Mouse (Mus musculus): ENCODE data around the gene Magi3. TPM values are rescaled to one million over a fixed set of nuclear protein-coding genes. Genes with fewer than 3 reads are reported as not detected.
A peak's percentile ranks its signal among the peaks of the same experiment; 100 is the strongest.

Magi3 gene
- polyA plus RNA-seq (2014; fragmentation: Nextera tagmentation; extraction: Ambion mirVana), result 9.1 and 11.1 TPM in 2 replicates

DNA sequence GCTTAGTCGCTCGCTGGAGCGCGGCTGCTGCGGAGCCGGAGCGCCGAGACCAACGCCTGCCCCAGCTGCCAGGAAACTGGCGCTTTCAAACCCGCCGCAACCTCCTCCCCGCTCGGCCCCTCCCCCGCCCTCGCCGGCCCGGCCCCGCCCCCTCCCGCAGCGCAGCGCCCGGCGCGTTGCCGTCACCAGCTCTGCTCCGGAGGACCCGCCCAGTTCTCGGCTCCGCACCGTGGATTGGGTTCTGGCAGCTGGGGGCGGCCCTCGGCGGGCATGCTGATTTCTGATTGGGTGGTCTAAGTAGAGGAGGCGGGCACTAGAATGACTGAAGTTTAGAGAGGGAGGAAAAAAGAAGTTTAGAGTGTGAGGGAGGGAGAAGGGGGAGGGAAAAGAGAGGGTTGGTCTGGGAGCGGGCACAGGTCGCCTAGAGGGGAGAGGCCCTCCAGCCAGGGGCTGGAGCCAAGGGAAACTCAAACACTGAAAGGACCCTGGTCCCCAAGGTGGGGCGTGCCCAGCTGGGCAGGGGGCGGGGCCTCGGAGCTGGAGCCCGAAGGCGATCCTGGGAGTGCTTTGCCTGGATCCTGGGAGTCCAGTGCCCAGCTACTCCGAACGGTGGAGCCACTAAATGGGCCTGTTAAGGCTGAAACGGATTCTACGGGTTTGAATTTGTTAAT, at the start of gene Magi3:
Magi3 (minus strand) TSS at position 80 of the 671 bp plus-strand sequence.
- under 1% methylated on average over 37 of the region's 46 CpGs for WGBS (ENCODE audit: insufficient replicate concordance)
- Histone ChIP-seq H3K27ac (ENCODE audit: low read depth, low read length) (peak within 1 kb of the TSS; percentile 96), H3K4me3 (ENCODE audit: low read depth, low read length) (peak within 1 kb of the TSS; percentile 93), H3K4me2 (peak within 1 kb of the TSS; percentile 68), H3K9ac (ENCODE audit: low read depth, low read length) (peak within 1 kb of the TSS; percentile 94), H3K4me1 (ENCODE audit: control insufficient read depth, insufficient read depth, low read length) (peaks cover 6% of the 10 kb centered on the region; the same call in 1 of the 2 replicates), H3K27me3 (ENCODE audit: control insufficient read depth, insufficient read depth, low read length) (no peaks in the 10 kb centered on the region), H3K36me3 (ENCODE audit: control insufficient read depth, insufficient read depth, low read length) (no peaks in the 10 kb centered on the region), H3K9me3 (replicated peaks; ENCODE audit: control insufficient read depth, low read length) (0 out of 2 replicates have a peak, but pooled peaks cover 3% of the 10 kb centered on the region)
- peak; percentile 99 for ATAC-seq (replicated peaks; ENCODE audit: insufficient number of reproducible peaks, low FRiP score, low TSS enrichment)

DNA sequence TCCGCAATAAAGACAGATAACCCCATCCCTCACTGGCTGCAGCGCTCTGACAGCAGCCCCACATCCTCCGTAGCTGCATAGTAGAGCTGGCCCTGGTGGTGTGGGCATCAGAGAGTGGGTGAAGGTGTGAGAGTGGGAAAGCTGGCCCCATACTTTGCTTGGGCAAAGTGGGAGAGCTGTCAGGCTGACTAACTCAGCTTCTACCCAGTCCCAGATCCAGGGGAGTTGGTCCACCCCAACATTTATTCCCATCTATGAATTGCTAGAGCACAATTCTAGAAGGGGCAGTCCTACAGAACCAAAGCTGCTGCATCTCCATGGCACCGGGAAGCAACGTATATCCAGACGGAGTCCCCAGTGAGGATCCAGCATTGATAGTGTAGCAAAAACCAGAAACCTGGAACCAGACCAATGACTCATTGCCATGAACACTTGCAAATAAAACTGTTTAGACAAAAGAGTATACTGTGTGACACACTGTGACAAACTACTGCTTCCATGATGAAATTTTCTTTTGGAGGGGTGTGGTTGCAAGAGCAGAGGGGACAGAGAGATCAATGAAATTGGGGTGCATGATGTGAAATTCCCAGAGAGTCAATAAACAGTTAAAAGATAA, 44.5 kb upstream of the Magi3 start:
- no peak overlapping the region for H3K9ac ChIP-seq (ENCODE audit: low read depth, low read length)
- H3K27ac ChIP-seq (ENCODE audit: low read depth, low read length), result no peak overlapping the region
- H3K4me3 ChIP-seq (ENCODE audit: low read depth, low read length), result no peak overlapping the region
- no peaks in the 10 kb centered on the region for H3K9me3 ChIP-seq (replicated peaks; ENCODE audit: control insufficient read depth, low read length)
- H3K36me3 ChIP-seq (ENCODE audit: control insufficient read depth, insufficient read depth, low read length), result no peaks in the 10 kb centered on the region
- H3K4me2 ChIP-seq, result no peak overlapping the region
- H3K27me3 ChIP-seq (ENCODE audit: control insufficient read depth, insufficient read depth, low read length), result no peaks in the 10 kb centered on the region
- ATAC-seq (replicated peaks; ENCODE audit: insufficient number of reproducible peaks, low FRiP score, low TSS enrichment), result no peak
- 88% methylated on average over 6 of the region's 6 CpGs for WGBS (ENCODE audit: insufficient replicate concordance)
- no peaks in the 10 kb centered on the region for H3K4me1 ChIP-seq (ENCODE audit: control insufficient read depth, insufficient read depth, low read length)

DNA sequence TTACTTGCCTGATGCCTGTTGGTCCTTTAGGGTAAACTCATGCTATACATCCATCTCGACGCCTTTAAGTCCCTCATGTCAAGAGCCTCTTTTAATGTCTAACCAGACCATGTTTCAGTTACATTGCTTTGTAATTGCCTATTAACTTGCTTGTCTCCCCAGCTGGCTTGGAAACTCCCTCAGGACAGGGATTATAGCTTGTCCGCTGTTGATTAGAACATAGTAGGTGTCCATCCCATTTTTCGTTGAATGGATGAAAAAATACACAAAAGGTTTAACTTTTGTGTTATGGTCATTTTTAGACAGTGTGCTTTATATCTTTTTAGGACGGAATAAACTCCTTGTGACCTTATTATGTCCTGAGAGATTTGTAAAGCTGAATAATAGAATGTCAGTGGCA, 40.0 kb upstream of the Magi3 start:
- Histone ChIP-seq H3K9me3 (replicated peaks; ENCODE audit: control insufficient read depth, low read length) (no peaks in the 10 kb centered on the region), H3K27ac (ENCODE audit: low read depth, low read length) (no peak overlapping the region), H3K36me3 (ENCODE audit: control insufficient read depth, insufficient read depth, low read length) (no peaks in the 10 kb centered on the region), H3K4me2 (no peak overlapping the region), H3K9ac (ENCODE audit: low read depth, low read length) (no peak overlapping the region), H3K27me3 (ENCODE audit: control insufficient read depth, insufficient read depth, low read length) (no peaks in the 10 kb centered on the region), H3K4me3 (ENCODE audit: low read depth, low read length) (no peak overlapping the region), H3K4me1 (ENCODE audit: control insufficient read depth, insufficient read depth, low read length) (no peaks in the 10 kb centered on the region)
- WGBS (ENCODE audit: insufficient replicate concordance), result 84% methylated on average over 5 of the region's 5 CpGs
- ATAC-seq (replicated peaks; ENCODE audit: insufficient number of reproducible peaks, low FRiP score, low TSS enrichment), result no peak

DNA sequence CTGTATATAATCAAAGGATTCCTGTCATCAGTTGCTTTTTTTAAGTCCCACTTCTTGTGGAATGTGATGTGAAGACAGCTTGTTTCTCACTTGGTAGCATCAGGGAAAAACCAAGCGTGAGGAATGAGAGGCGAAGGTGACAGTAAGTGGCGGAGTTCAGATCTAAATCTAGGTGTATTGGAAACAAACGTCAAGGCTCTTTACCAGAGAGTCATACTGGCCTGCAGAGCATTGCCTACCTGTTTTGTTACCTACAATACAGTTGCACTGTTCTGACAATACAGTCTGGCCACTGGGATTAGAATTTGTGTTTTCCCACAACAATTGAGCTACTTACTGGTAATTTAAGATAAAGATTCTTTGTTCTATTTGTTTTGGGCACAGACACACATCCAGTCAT, 39.0 kb upstream of the Magi3 start:
- WGBS (ENCODE audit: insufficient replicate concordance), result 48% methylated on average over 4 of the region's 4 CpGs

DNA sequence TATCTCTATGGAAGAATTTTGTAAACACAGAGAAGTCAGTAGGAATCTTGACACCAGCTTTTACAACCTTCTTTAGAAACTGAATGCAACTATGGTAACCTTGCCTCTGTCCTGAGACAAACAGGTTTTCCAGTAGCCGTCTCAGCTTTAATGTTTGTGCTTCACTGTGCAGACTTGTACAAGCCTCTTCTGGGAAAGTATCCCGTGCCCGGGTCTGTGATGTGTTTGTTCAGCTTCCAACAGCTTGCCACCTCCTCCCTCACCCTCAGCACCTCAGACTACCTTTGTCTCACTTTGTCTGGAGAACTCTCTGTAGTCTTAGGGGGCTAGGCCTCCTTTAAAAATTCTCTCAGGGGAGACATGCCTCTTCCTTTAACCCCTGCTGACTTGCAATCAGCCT, 36.9 kb upstream of the Magi3 start:
- Histone ChIP-seq H3K4me2 (no peak overlapping the region), H3K4me1 (ENCODE audit: control insufficient read depth, insufficient read depth, low read length) (no peaks in the 10 kb centered on the region), H3K27ac (ENCODE audit: low read depth, low read length) (no peak overlapping the region), H3K4me3 (ENCODE audit: low read depth, low read length) (no peak overlapping the region), H3K27me3 (ENCODE audit: control insufficient read depth, insufficient read depth, low read length) (no peaks in the 10 kb centered on the region), H3K9ac (ENCODE audit: low read depth, low read length) (no peak overlapping the region), H3K36me3 (ENCODE audit: control insufficient read depth, insufficient read depth, low read length) (no peaks in the 10 kb centered on the region), H3K9me3 (replicated peaks; ENCODE audit: control insufficient read depth, low read length) (no peaks in the 10 kb centered on the region)
- ATAC-seq (replicated peaks; ENCODE audit: insufficient number of reproducible peaks, low FRiP score, low TSS enrichment), result no peak
- 67% methylated on average over 3 of the region's 3 CpGs for WGBS (ENCODE audit: insufficient replicate concordance)

More for the DNA sequence above, 39.0 kb upstream of the Magi3 start:
- ATAC-seq (replicated peaks; ENCODE audit: insufficient number of reproducible peaks, low FRiP score, low TSS enrichment), result no peak
- Histone ChIP-seq H3K9me3 (replicated peaks; ENCODE audit: control insufficient read depth, low read length) (no peaks in the 10 kb centered on the region), H3K9ac (ENCODE audit: low read depth, low read length) (no peak overlapping the region), H3K4me3 (ENCODE audit: low read depth, low read length) (no peak overlapping the region), H3K4me2 (no peak overlapping the region), H3K27ac (ENCODE audit: low read depth, low read length) (no peak overlapping the region), H3K27me3 (ENCODE audit: control insufficient read depth, insufficient read depth, low read length) (no peaks in the 10 kb centered on the region), H3K36me3 (ENCODE audit: control insufficient read depth, insufficient read depth, low read length) (no peaks in the 10 kb centered on the region), H3K4me1 (ENCODE audit: control insufficient read depth, insufficient read depth, low read length) (no peaks in the 10 kb centered on the region)

DNA sequence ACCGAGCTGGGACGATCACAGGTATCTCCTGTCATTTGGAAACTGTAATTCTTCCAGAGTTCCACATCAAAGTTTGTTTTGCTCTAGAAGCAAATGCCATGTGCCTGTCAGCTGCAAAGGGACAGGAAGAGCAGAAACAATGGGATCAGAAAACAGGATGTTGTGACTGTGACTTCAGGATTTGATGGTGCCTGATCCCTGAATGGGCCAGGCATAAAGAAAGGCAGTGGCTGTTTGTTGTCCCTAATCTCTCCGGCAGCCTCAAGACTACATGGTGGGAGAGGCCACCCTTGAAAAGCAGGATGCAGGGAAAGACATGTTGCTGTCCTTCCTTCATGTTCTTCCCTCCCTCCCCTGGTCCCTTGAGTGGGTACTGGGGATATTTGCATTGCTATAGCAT, 33.6 kb upstream of the Magi3 start:
- no peak overlapping the region for H3K4me3 ChIP-seq (ENCODE audit: low read depth, low read length)
- H3K4me1 ChIP-seq (ENCODE audit: control insufficient read depth, insufficient read depth, low read length), result no peaks in the 10 kb centered on the region
- H3K27ac ChIP-seq (ENCODE audit: low read depth, low read length), result no peak overlapping the region
- H3K9ac ChIP-seq (ENCODE audit: low read depth, low read length), result no peak overlapping the region
- no peaks in the 10 kb centered on the region for H3K36me3 ChIP-seq (ENCODE audit: control insufficient read depth, insufficient read depth, low read length)
- no peak for ATAC-seq (replicated peaks; ENCODE audit: insufficient number of reproducible peaks, low FRiP score, low TSS enrichment)
- WGBS (ENCODE audit: insufficient replicate concordance), result 48% methylated on average over 3 of the region's 3 CpGs
- H3K9me3 ChIP-seq (replicated peaks; ENCODE audit: control insufficient read depth, low read length), result no peaks in the 10 kb centered on the region
- no peaks in the 10 kb centered on the region for H3K27me3 ChIP-seq (ENCODE audit: control insufficient read depth, insufficient read depth, low read length)
- no peak overlapping the region for H3K4me2 ChIP-seq

DNA sequence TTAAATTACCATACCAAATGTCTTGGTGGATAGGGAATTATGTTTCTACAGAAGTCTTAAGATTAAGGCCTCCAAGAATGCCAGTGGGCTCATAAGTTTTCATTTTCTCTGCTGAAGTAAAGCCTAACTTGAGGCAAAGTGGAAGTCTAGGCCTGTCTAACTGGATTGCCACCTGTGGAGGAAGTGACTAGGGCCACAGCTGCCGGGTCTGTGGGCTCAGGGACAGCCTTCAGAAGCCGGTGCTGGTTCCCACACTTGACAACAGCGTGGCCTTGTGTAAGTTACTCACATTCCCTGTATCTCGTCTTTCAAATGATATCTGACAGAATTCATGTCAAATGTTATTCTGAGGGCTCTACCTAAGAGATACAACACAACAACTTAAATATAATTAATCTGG, 27.7 kb upstream of the Magi3 start:
- H3K4me2 ChIP-seq, result no peak overlapping the region
- no peaks in the 10 kb centered on the region for H3K4me1 ChIP-seq (ENCODE audit: control insufficient read depth, insufficient read depth, low read length)
- no peak overlapping the region for H3K9ac ChIP-seq (ENCODE audit: low read depth, low read length)
- H3K9me3 ChIP-seq (replicated peaks; ENCODE audit: control insufficient read depth, low read length), result no peaks in the 10 kb centered on the region
- H3K27me3 ChIP-seq (ENCODE audit: control insufficient read depth, insufficient read depth, low read length), result no peaks in the 10 kb centered on the region
- ATAC-seq (replicated peaks; ENCODE audit: insufficient number of reproducible peaks, low FRiP score, low TSS enrichment), result no peak
- H3K27ac ChIP-seq (ENCODE audit: low read depth, low read length), result no peak overlapping the region
- 67% methylated on average over 4 of the region's 4 CpGs for WGBS (ENCODE audit: insufficient replicate concordance)
- H3K36me3 ChIP-seq (ENCODE audit: control insufficient read depth, insufficient read depth, low read length), result no peaks in the 10 kb centered on the region
- no peak overlapping the region for H3K4me3 ChIP-seq (ENCODE audit: low read depth, low read length)

DNA sequence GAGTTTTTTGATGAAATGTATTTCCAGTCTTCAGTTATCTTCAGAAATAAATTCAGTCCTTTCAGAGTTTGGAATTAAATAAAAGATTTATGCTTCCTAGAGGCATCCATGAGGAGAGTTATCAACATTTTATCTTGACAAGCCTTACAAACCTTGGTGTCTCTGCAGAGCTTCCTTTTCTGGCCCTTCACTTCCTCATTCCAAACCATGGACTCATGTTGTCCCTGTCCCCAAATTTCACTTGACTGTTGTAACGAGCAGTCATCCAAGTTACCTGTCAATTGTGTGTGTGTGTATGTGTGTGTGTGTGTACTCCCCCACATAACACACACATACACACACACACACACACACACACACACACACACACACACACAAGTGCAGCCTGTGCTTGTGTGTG, 26.9 kb upstream of the Magi3 start:
- Histone ChIP-seq H3K4me3 (ENCODE audit: low read depth, low read length) (no peak overlapping the region), H3K27ac (ENCODE audit: low read depth, low read length) (no peak overlapping the region), H3K4me1 (ENCODE audit: control insufficient read depth, insufficient read depth, low read length) (no peaks in the 10 kb centered on the region), H3K36me3 (ENCODE audit: control insufficient read depth, insufficient read depth, low read length) (no peaks in the 10 kb centered on the region), H3K9ac (ENCODE audit: low read depth, low read length) (no peak overlapping the region), H3K27me3 (ENCODE audit: control insufficient read depth, insufficient read depth, low read length) (no peaks in the 10 kb centered on the region), H3K9me3 (replicated peaks; ENCODE audit: control insufficient read depth, low read length) (no peaks in the 10 kb centered on the region), H3K4me2 (no peak overlapping the region)
- 44% methylated on average over 1 of the region's 1 CpGs for WGBS (ENCODE audit: insufficient replicate concordance)
- ATAC-seq (replicated peaks; ENCODE audit: insufficient number of reproducible peaks, low FRiP score, low TSS enrichment), result no peak

DNA sequence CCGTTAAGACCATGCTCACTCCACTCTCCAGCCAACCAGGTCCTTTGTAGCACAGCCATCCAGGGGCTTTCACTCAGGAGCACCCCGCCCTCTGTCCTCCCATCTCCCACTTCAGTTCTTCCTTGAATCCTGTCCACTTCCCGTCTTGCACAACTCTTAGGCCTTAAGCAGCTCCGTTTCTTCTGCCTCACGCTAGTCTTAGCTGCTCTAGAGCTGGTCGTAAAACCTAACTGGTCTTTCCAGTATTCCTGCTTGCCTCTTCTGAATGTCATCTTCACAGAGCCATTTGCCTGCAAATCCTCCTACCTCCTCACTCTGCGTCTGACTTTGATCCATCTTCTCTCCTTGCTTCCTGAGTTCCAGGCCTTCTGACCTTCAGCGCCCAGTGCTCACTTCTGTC, 24.2 kb upstream of the Magi3 start:
- no peak overlapping the region for H3K4me3 ChIP-seq (ENCODE audit: low read depth, low read length)
- H3K4me1 ChIP-seq (ENCODE audit: control insufficient read depth, insufficient read depth, low read length), result no peaks in the 10 kb centered on the region
- H3K36me3 ChIP-seq (ENCODE audit: control insufficient read depth, insufficient read depth, low read length), result no peaks in the 10 kb centered on the region
- H3K27me3 ChIP-seq (ENCODE audit: control insufficient read depth, insufficient read depth, low read length), result no peaks in the 10 kb centered on the region
- H3K4me2 ChIP-seq, result no peak overlapping the region
- H3K27ac ChIP-seq (ENCODE audit: low read depth, low read length), result no peak overlapping the region
- ATAC-seq (replicated peaks; ENCODE audit: insufficient number of reproducible peaks, low FRiP score, low TSS enrichment), result no peak
- no peak overlapping the region for H3K9ac ChIP-seq (ENCODE audit: low read depth, low read length)
- H3K9me3 ChIP-seq (replicated peaks; ENCODE audit: control insufficient read depth, low read length), result no peaks in the 10 kb centered on the region
- 85% methylated on average over 8 of the region's 8 CpGs for WGBS (ENCODE audit: insufficient replicate concordance)

All from heart, embryonic 11.5 days (tissue).